Mouse (Mus musculus) liver, adult 2 months (tissue): ENCODE data around the gene Khdrbs1.

Experiments
- CTCF ChIP-seq: fragments of 200-500 bp; IDR thresholded peaks from 2 replicates; pipeline ENCODE4 v1.5.1; 2011; ENCODE audit warnings: low read depth, low read length, control low read depth
- POLR2A ChIP-seq: fragments of 200-500 bp; IDR thresholded peaks from 2 replicates; pipeline ENCODE4 v1.6.1; 2011; ENCODE audit warnings: low read length, control low read depth; ENCODE audit not compliant: insufficient read depth; ENCODE audit errors: extremely low read depth

DNA sequence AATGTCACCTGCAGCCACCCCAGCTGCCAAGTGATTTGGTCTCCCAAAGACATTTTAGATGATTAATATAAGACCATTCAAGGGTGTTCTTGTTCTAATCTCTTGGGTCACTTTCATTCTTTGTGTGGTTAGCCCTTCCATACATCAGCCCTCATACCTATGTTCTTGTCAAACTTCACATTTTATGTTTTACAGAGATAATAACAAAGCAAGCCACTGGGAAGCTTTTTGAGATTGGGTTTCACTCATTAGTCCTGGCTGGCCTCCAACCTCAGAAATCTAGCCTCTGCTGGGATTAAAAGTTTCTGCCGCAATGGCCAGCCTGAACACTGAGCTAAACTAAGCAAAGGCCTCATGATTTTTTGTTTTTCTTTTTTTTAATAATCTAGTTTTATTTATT is 41.9 kb downstream of the Khdrbs1 start:
- no peak for TF ChIP-seq POLR2A
- no peak for TF ChIP-seq CTCF
